Mouse (Mus musculus): ENCODE data around the gene Col25a1. TPM values are rescaled to one million over a fixed set of nuclear protein-coding genes. Genes with fewer than 3 reads are reported as not detected.

Col25a1 gene
- total and polyA plus RNA-seq, 2 experiments from 2014 or later: 4.2 to 15.7 TPM

- Histone ChIP-seq H3K36me3 (ENCODE audit: insufficient read depth, low read length) (no peaks in the 10 kb centered on the region), H3K27me3 (ENCODE audit: insufficient read depth, low read length) (no peaks in the 10 kb centered on the region), H3K4me3 (ENCODE audit: low read length) (no peak overlapping the region), H3K9me3 (ENCODE audit: low read length) (no peaks in the 10 kb centered on the region), H3K27ac (no peak overlapping the region), H3K4me1 (ENCODE audit: insufficient read depth, low read length) (no peaks in the 10 kb centered on the region), H3K9ac (replicated peaks; ENCODE audit: low read length) (no peak overlapping the region), H3K4me2 (ENCODE audit: low read depth, low read length) (no peak overlapping the region)
- DNase-seq (ENCODE audit: low spot score): no peak
- no peak for TF ChIP-seq CTCF (IDR thresholded peaks at IDR 0.05; ENCODE audit: low read depth)
- ATAC-seq: no peak
- WGBS: 67% methylated on average over 13 of the region's 13 CpGs
These were observed 269.6 kb downstream of the Col25a1 start for GRCm38 (mm10) chr3:130400716-130401559.

- ATAC-seq (no peak), DNase-seq (ENCODE audit: low spot score) (no peak)
- no peak overlapping the region for H3K4me3 ChIP-seq (ENCODE audit: low read length)
- TF ChIP-seq CTCF (IDR thresholded peaks at IDR 0.05; ENCODE audit: low read depth): no peak
- H3K36me3 ChIP-seq (ENCODE audit: insufficient read depth, low read length): no peaks in the 10 kb centered on the region
- WGBS: 58% methylated on average over 1 of the region's 1 CpGs
- H3K9ac ChIP-seq (replicated peaks; ENCODE audit: low read length): no peak overlapping the region
- no peaks in the 10 kb centered on the region for H3K27me3 ChIP-seq (ENCODE audit: insufficient read depth, low read length)
- no peaks in the 10 kb centered on the region for H3K9me3 ChIP-seq (ENCODE audit: low read length)
- no peaks in the 10 kb centered on the region for H3K4me1 ChIP-seq (ENCODE audit: insufficient read depth, low read length)
- H3K4me2 ChIP-seq (ENCODE audit: low read depth, low read length): no peak overlapping the region
- H3K27ac ChIP-seq: no peak overlapping the region
These were observed 270.2 kb downstream of the Col25a1 start for GRCm38 (mm10) chr3:130401560-130401852.

- TF ChIP-seq CTCF (IDR thresholded peaks at IDR 0.05; ENCODE audit: low read depth): no peak
- 0 out of 2 replicates have a peak, but pooled peaks have one; percentile 32 for ATAC-seq
- DNase-seq (ENCODE audit: low spot score): peak; percentile 3
- Histone ChIP-seq H3K4me2 (ENCODE audit: low read depth, low read length) (no peak overlapping the region), H3K27me3 (ENCODE audit: insufficient read depth, low read length) (no peaks in the 10 kb centered on the region), H3K9ac (replicated peaks; ENCODE audit: low read length) (no peak overlapping the region), H3K9me3 (ENCODE audit: low read length) (no peaks in the 10 kb centered on the region), H3K36me3 (ENCODE audit: insufficient read depth, low read length) (no peaks in the 10 kb centered on the region), H3K4me1 (ENCODE audit: insufficient read depth, low read length) (no peaks in the 10 kb centered on the region), H3K4me3 (ENCODE audit: low read length) (no peak overlapping the region), H3K27ac (no peak overlapping the region)
- 37% methylated on average over 8 of the region's 8 CpGs for WGBS
These were observed 273.5 kb downstream of the Col25a1 start for GRCm38 (mm10) chr3:130404525-130405409.

GRCm38 (mm10) chr3:130407201-130407600 is 275.9 kb downstream of the Col25a1 start:
- H3K4me2 ChIP-seq (ENCODE audit: low read depth, low read length): no peak overlapping the region

GRCm38 (mm10) chr3:130413239-130413638 is 281.9 kb downstream of the Col25a1 start:
- H3K27me3 ChIP-seq (ENCODE audit: insufficient read depth, low read length): no peaks in the 10 kb centered on the region
- H3K4me3 ChIP-seq (ENCODE audit: low read length): no peak overlapping the region
- H3K27ac ChIP-seq: no peak overlapping the region
- no peak overlapping the region for H3K9ac ChIP-seq (replicated peaks; ENCODE audit: low read length)
- TF ChIP-seq CTCF (IDR thresholded peaks at IDR 0.05; ENCODE audit: low read depth): no peak
- H3K9me3 ChIP-seq (ENCODE audit: low read length): no peaks in the 10 kb centered on the region
- WGBS: 31% methylated on average over 4 of the region's 4 CpGs
- H3K36me3 ChIP-seq (ENCODE audit: insufficient read depth, low read length): no peaks in the 10 kb centered on the region
- no peaks in the 10 kb centered on the region for H3K4me1 ChIP-seq (ENCODE audit: insufficient read depth, low read length)
- ATAC-seq: no peak
- peak; percentile 30 for DNase-seq (ENCODE audit: low spot score)
- H3K4me2 ChIP-seq (ENCODE audit: low read depth, low read length): no peak overlapping the region

More at GRCm38 (mm10) chr3:130407201-130407600, 275.9 kb downstream of the Col25a1 start:
- Histone ChIP-seq H3K4me3 (ENCODE audit: low read length) (no peak overlapping the region), H3K9me3 (ENCODE audit: low read length) (no peaks in the 10 kb centered on the region), H3K27me3 (ENCODE audit: insufficient read depth, low read length) (no peaks in the 10 kb centered on the region), H3K36me3 (ENCODE audit: insufficient read depth, low read length) (no peaks in the 10 kb centered on the region), H3K4me1 (ENCODE audit: insufficient read depth, low read length) (no peaks in the 10 kb centered on the region), H3K27ac (no peak overlapping the region), H3K9ac (replicated peaks; ENCODE audit: low read length) (no peak overlapping the region)
- no peak for ATAC-seq
- no peak for DNase-seq (ENCODE audit: low spot score)
- 69% methylated on average over 6 of the region's 6 CpGs for WGBS
- no peak for TF ChIP-seq CTCF (IDR thresholded peaks at IDR 0.05; ENCODE audit: low read depth)

- no peak for DNase-seq (ENCODE audit: low spot score)
- Histone ChIP-seq H3K9ac (replicated peaks; ENCODE audit: low read length) (no peak overlapping the region), H3K4me1 (ENCODE audit: insufficient read depth, low read length) (no peaks in the 10 kb centered on the region), H3K36me3 (ENCODE audit: insufficient read depth, low read length) (no peaks in the 10 kb centered on the region), H3K27ac (no peak overlapping the region), H3K9me3 (ENCODE audit: low read length) (no peaks in the 10 kb centered on the region), H3K4me3 (ENCODE audit: low read length) (no peak overlapping the region), H3K4me2 (ENCODE audit: low read depth, low read length) (no peak overlapping the region), H3K27me3 (ENCODE audit: insufficient read depth, low read length) (no peaks in the 10 kb centered on the region)
- 89% methylated on average over 9 of the region's 9 CpGs for WGBS
- no peak for ATAC-seq
- no peak for TF ChIP-seq CTCF (IDR thresholded peaks at IDR 0.05; ENCODE audit: low read depth)
These were observed 287.6 kb downstream of the Col25a1 start for GRCm38 (mm10) chr3:130418951-130419350.
